Mouse (Mus musculus): ENCODE results near the gene Npdc1.

Npdc1 gene

DNA sequence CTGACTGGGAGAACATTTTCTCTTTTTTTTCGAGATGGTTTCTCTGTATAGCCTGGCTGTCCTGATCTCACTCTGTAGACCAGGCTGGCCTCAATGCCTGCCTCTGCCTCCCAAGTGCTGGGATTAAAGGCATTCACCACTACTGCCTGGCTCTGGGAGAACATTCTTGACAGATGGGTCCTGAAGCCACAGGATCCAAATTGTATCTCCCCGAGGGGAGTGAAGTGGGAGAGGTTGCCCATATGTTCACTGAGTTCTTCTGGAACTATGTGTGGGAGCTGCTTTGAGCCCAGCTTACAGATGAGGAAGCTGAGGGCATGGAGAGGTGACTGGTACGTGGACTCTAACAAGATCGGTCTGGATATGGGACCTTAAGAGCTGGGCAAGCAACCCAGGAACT lies 4.8 kb downstream of the Npdc1 start:
- no peak for TF ChIP-seq GATA4 (IDR thresholded peaks at IDR 0.05; ENCODE audit: insufficient replicate concordance, low read length)

DNA sequence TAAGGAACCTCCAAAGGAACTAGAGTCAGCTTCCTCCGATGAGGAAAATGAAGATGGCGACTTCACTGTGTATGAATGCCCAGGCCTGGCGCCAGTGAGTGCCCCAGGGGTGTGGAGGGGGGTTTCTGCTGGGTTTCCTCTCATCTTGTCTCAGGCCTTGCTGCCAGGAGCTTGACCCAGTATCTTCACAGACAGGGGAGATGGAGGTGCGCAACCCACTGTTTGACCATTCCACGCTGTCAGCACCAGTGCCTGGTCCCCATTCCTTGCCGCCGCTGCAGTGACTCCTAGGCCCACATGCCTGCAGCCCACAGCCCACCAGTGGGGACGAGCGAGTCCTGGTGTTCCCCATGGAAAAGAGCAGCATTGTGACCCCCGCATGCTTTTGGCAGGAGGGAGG lies 9.8 kb downstream of the Npdc1 start:
- no peak for TF ChIP-seq GATA4 (IDR thresholded peaks at IDR 0.05; ENCODE audit: insufficient replicate concordance, low read length)

DNA sequence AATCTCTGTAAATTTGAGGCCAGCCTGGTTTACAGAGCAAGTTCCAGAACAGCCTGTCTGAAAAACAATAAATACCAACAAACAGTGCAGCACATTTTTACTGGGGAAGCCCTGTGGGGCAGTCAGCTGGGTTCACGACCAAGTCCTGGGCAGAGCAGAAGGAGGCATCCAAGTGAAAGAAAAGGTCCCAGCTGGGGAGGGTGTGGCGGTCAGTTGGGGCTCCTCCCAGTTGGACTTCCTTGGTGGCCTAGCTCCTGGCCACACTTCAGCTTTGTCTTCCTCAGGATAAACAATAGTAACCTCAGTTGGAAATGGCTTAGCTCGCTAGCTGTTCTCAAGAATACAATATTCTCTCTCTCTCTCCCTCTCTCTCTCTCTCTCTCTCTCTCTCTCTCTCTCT lies 18.3 kb downstream of the Npdc1 start:
- TF ChIP-seq GATA4 (IDR thresholded peaks at IDR 0.05; ENCODE audit: insufficient replicate concordance, low read length), result no peak

DNA sequence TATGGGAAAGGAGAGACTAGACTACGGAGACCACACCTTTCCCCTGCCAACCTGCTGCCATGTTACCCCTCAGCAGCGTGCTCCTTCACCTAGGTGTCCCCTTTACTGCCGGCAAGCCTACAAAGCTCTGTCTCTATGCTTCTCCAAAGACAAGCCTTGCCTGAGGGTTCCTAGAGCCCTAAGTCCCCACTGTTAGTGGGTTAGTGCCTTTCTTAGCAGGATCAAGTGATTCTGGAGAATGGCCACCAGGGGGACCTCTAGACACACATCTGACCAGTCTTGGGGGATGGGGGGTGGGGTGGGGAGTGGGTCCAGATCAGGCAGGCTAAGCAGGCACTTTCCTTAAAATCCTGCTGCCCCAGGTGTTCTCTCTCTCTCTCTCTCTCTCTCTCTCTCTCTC lies 22.7 kb downstream of the Npdc1 start:
- TF ChIP-seq GATA4 (IDR thresholded peaks at IDR 0.05; ENCODE audit: insufficient replicate concordance, low read length), result no peak

DNA sequence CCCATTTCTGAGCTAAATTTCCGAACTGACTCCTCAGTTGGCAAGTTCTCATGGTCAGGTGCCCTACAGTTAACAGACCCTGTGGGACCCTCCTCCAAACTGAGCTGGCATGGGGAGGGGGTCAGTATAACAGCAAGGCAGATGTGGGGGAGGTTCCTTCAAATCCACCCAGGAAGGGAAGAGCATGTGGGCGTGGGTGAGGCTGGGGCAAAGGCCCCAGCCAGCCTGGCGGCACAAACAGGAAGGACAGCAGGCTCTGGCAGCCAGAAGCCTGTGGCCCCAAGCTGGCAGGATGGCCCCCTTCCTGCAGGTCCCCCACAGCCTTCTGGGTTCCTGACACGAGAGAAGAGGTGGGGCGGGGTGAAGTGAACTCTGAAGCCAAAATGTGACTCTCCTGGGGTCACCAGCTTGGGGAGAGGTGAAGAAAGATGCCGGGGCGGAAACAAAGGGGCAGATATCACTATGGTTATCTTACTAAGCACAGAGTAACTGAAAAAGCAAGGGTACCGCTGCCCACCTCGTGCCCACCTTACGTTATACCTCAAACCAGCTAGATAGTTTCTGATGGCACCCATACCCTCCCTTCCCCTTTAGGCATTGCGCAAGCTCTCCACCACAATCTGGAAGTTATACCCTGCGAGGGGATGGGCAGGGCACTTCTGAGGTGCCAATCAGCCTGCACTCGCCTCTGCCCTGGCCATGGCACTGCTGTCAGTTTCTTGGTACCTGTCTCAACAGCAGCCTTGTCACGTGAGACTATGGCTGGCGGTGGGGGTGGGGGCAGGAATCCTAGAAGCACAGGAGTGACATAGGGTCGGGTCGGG lies 23.6 kb downstream of the Npdc1 start, which contains the start of gene Fut7:
Fut7 (plus strand) TSS at position 681 of the 824 bp plus-strand sequence.
- no peak for TF ChIP-seq GATA4 (IDR thresholded peaks at IDR 0.05; ENCODE audit: insufficient replicate concordance, low read length)

DNA sequence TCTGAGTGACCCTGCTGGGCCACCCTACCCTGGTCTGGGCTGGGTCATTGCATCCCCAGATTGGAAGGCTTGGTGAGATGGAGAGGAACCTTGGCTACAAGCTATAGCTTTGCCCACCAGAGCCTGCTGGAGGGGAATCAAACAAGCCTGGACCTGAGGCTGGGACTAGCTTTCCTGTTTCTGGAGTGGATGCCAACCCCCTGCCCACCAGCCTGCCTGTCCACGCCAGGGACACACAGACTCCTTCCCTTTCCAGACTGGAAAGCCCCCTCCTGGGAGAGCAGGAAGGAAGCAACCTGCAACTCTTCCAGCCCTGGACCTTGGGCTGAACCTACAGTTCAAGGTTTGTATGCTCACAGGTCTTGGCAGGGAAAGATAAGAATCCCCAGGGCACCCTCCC lies 24.5 kb downstream of the Npdc1 start:
- TF ChIP-seq GATA4 (IDR thresholded peaks at IDR 0.05; ENCODE audit: insufficient replicate concordance, low read length), result no peak

DNA sequence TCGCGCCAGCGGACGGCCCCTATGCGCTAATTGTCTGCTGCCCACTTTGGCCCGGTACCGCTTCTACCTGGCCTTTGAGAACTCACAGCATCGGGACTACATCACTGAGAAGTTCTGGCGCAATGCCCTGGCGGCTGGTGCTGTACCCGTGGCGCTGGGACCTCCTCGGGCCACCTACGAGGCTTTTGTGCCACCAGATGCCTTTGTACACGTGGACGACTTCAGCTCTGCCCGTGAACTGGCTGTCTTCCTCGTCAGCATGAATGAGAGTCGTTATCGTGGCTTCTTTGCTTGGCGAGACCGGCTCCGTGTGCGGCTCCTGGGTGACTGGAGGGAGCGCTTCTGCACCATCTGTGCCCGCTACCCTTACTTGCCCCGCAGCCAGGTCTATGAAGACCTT lies 26.3 kb downstream of the Npdc1 start:
- no peak for TF ChIP-seq GATA4 (IDR thresholded peaks at IDR 0.05; ENCODE audit: insufficient replicate concordance, low read length)

DNA sequence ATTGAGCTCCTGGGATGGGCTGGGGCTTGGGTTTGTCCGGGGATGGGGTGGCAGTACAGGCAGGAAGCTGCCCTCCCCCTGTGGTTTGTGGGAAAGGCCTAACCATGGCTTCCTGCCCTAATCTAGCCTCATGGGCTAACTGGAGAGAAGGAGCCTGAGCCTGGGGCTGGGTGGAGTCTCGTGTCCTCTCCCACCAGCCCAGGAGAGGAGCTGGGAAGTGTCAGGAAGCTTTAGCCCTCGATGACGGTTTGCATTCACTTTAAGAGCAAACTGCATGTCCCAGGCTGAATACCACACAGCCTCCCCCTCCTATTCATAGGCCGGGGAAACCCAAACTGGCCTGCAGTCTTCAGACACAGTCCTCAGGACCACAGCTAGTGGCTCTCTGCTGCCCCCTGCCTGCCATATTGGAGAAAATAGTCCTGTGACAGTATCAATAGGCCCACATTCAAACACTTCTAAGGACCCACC lies 27.6 kb downstream of the Npdc1 start:
- no peak for TF ChIP-seq GATA4 (IDR thresholded peaks at IDR 0.05; ENCODE audit: insufficient replicate concordance, low read length)

DNA sequence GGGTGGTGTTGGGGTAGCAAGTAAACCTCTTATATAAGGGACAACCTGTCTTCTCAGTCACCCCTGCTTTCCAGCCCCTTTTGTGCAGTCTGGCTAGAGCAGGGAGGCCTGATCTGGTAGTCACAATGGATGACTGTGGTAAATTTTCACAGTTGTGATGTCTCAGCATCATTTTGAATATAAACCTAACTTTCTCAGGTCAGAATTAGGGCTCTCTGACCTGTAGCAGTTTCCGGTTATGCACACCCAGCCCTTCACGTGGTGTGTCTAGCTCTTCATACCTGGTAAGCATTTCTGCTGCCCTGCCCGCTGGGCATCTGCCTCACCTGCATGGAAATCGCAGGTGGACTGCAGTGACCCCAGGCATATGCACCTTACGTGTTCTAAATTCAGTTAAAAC lies 28.1 kb downstream of the Npdc1 start:
- TF ChIP-seq GATA4 (IDR thresholded peaks at IDR 0.05; ENCODE audit: insufficient replicate concordance, low read length), result no peak

DNA sequence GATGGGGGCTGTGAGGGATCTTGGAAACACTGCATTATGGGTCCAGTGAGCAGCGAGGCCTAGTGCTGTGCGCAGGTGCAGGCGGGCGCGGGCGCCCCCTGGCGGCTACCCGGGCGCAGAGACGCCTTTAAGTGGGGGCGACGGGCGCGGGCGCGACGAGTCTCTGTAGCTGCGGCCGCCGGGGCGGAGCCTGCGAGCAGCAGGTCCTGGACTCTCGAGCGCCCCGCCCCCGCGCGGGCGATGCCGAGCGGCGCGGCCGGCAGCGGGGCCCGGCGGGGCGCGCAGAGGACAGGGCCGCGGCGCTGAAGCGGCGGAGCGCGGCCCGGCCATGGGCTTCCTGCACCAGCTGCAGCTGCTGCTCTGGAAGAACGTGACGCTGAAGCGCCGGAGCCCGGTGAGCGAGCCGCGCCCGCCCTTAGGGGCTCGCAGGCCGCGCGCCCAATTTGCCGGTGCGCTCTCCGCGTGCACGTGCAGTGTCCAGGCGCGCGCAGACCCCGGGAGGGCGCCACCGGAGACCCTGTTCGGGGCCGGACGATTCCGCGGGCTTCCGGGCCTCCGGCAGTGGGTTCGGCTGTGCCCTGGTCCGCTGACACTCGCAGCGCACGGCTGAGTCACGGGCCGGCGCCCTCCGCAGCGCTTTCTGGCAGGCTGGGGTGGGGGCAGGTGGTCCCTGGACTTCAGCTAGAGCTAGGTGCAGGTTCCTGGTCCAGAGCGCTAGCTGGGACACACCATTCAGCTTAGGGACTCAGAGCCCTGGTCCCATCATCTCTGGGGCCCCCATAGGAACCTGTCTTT lies 29.5 kb downstream of the Npdc1 start, which contains the start of gene Abca2:
Abca2 (plus strand) TSS at position 262 of the 795 bp plus-strand sequence.
- no peak for TF ChIP-seq GATA4 (IDR thresholded peaks at IDR 0.05; ENCODE audit: insufficient replicate concordance, low read length)

DNA sequence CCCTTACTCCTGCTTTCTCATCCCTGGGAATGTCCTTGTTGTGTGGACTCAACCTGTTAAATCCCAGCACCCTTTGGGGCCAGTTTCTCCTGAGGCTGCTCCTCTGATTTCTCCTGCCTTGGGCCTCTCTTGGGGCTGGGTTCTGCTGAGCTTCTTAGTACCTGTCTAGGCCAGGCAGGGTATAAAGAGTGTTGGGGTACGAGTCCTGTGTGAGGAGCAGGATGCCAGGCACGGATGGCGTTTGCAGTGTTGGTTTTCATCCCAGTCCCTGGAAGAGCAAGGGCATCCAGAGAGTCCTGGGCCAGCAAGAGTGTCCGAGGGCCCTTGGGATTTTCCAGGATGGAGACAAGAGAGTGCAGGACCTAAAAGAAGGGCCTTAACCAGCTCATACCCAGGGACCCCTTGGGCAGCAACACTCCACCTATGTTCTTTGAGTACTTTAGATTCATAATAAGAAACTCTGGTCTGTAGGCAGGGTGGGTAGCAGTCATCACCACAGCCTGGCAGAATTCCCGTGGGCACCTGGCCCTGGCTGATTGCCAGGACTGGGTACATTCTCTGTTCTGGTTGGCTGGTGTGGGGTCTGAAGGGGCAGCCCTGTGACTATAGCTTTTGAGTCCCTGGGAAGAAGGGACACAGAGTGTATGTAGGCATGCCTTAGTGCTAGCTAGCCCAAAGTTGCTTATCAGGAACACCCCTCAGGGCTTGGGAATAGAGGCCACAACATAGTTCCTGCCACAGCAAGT lies 30.5 kb downstream of the Npdc1 start:
- no peak for TF ChIP-seq GATA4 (IDR thresholded peaks at IDR 0.05; ENCODE audit: insufficient replicate concordance, low read length)

DNA sequence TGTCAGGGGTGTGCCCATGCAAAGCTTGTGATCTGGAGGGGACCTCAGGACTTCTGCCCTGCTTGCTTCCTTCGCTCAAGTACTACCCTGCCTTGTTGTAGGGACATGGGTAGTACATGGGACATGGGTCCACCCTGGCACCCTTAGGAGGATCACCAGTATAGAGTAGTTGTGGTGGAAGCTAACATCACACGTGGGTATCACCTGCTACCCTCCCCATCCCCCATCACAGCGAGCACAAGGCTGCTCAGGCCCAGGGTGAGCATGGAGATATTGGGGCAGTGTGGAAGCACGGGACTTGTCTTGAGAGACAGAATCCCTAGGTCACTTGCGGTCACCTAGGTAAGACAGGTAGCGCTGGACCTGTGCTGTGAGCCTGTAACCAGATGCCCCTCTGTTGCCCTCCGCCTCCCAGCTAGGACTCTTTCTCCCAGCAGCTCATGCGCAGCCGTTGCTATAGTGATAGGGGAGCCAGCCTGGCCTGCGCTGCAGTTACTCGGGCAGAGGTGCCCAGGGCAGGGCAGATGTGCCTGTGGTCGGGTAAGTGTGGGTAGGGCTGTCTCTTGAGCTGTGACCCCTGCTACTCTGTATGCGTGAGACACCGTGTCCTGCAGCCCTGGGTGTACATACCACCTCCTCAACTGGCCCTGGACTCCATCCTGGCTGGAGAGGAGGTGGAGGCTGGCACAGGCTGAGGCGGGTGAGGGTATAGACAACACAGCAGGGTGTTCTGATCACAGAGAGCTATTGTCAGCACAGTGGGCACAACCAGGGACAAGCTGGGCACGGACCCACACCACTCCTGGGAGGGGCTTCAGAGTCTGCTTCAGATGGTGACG lies 31.5 kb downstream of the Npdc1 start:
- TF ChIP-seq GATA4 (IDR thresholded peaks at IDR 0.05; ENCODE audit: insufficient replicate concordance, low read length), result no peak

DNA sequence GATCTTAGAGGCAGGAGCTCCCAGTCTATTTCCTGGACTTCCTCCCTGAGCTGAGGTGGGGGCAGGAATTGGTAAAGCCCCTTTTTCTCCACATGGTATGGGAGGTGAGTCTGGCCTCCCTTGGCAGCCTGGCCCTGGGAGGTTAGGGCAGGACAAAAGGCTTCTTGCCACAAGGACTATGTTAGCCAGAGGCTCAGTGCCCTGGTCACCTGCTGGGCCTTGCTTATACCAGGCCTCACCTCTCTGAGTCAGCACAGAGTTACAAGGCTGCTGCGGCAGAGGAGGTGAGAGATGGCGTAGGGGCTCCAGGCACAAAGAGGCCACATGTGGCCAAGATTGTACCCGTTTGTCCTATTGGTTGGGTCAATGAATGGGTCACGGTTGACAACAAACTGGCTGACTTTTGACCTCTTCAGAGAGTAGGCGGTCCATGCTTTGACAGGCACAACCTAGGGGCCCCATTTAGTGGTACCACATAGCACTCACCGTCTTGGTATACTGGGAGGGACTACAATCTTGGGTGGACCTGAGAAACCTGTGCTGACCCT lies 32.2 kb downstream of the Npdc1 start:
- no peak for TF ChIP-seq GATA4 (IDR thresholded peaks at IDR 0.05; ENCODE audit: insufficient replicate concordance, low read length)
